8 mouse cellular contexts compared by ENCODE assay signal in genomic region chr4:82065641-82066358, GRCm38 (mm10).
A peak's percentile ranks its signal among the peaks of the same experiment; 100 is the strongest.
DNase-seq lines count a peak whose midpoint lies in the region; ATAC-seq and TF ChIP-seq lines count a peak whose summit lies in the region.
"Had no signal": no experiment of that assay in that cellular context is flagged by ENCODE, and none has a peak within 500 bp of the region (broad histone marks: within the 10 kb centered on the region; RNA-seq: fewer than 3 reads in every experiment).

No protein-coding gene starts in this region.

- peak overlapping the region; percentile 53 for H3K4me2 ChIP-seq in embryonic facial prominence, embryonic 14.5 days (ENCODE audit: low read depth, low read length)
- peak overlapping the region; percentile 38 for H3K4me2 ChIP-seq in lung, embryonic 14.5 days
- H3K4me2 ChIP-seq: stomach, embryonic 15.5 days had no signal

- peak overlapping the region; percentile 49 for H3K9ac ChIP-seq in embryonic facial prominence, embryonic 14.5 days (ENCODE audit: low read depth, low read length)
- H3K9ac ChIP-seq in lung, embryonic 14.5 days: no peak overlapping the region
- H3K9ac ChIP-seq: stomach, embryonic 15.5 days had no signal

- no peaks in the 10 kb centered on the region for H3K9me3 ChIP-seq in embryonic facial prominence, embryonic 14.5 days (ENCODE audit: control insufficient read depth, low read length)
- no peaks in the 10 kb centered on the region for H3K9me3 ChIP-seq in lung, embryonic 14.5 days (ENCODE audit: low read depth, low read length)
- H3K9me3 ChIP-seq: stomach, embryonic 15.5 days had no signal

- TF ChIP-seq CTCF in lung, embryonic 14.5 days (IDR thresholded peaks at IDR 0.05; ENCODE audit: low read depth): no peak
- TF ChIP-seq CTCF in left cerebral cortex, adult 2 months (IDR thresholded peaks at IDR 0.05): no peak

- H3K27ac ChIP-seq in embryonic facial prominence, embryonic 14.5 days (replicated peaks; ENCODE audit: low read depth, low read length): peak overlapping the region; percentile 86
- peak overlapping the region; percentile 55 for H3K27ac ChIP-seq in lung, embryonic 14.5 days (ENCODE audit: low read depth)
- H3K27ac ChIP-seq in left cerebral cortex, adult 2 months: no peak overlapping the region
- H3K27ac ChIP-seq: stomach, embryonic 15.5 days had no signal

- peak; percentile 84 for DNase-seq in cerebellum, adult 9-11 months
- peak; percentile 90 for DNase-seq in embryonic facial prominence, embryonic 14.5 days (ENCODE audit: low spot score)
- DNase-seq in heart, postnatal 14 days: peak; percentile 12 to 38
- peak; percentile 55 for DNase-seq in lung, embryonic 14.5 days
- DNase-seq in layer of hippocampus, adult 9-11 months: no peak
- DNase-seq in left cerebral cortex, adult 2 months (ENCODE audit: extremely low spot score in 1 of 2, low spot score in 2 of 2): no peak
- DNase-seq in adrenal gland, adult 8-10 months: no peak

- H3K4me3 ChIP-seq in embryonic facial prominence, embryonic 14.5 days (ENCODE audit: low read depth, low read length): peak overlapping the region; percentile 22
- no peak overlapping the region for H3K4me3 ChIP-seq in lung, embryonic 14.5 days (ENCODE audit: low read depth, low read length)
- H3K4me3 ChIP-seq in left cerebral cortex, adult 2 months: no peak overlapping the region
- H3K4me3 ChIP-seq: stomach, embryonic 15.5 days had no signal

- 36% methylated on average over 14 of the region's 14 CpGs for whole genome bisulfite sequencing in embryonic facial prominence, embryonic 14.5 days
- 62% methylated on average over 14 of the region's 14 CpGs for WGBS in lung, embryonic 14.5 days

- peaks cover 6% of the 10 kb centered on the region; the same call in 1 of the 2 replicates for H3K4me1 ChIP-seq in embryonic facial prominence, embryonic 14.5 days (ENCODE audit: control insufficient read depth, insufficient read depth, low read length)
- H3K4me1 ChIP-seq in lung, embryonic 14.5 days (ENCODE audit: insufficient read depth): no peaks in the 10 kb centered on the region
- H3K4me1 ChIP-seq: stomach, embryonic 15.5 days had no signal

- no peaks in the 10 kb centered on the region for H3K36me3 ChIP-seq in embryonic facial prominence, embryonic 14.5 days (ENCODE audit: control insufficient read depth, insufficient read depth, low read length)
- H3K36me3 ChIP-seq in lung, embryonic 14.5 days (ENCODE audit: insufficient read depth): no peaks in the 10 kb centered on the region
- H3K36me3 ChIP-seq: stomach, embryonic 15.5 days had no signal

- no peaks in the 10 kb centered on the region for H3K27me3 ChIP-seq in embryonic facial prominence, embryonic 14.5 days (replicated peaks; ENCODE audit: control insufficient read depth, insufficient read depth, low read length)
- no peaks in the 10 kb centered on the region for H3K27me3 ChIP-seq in lung, embryonic 14.5 days (ENCODE audit: insufficient read depth, low read length)
- H3K27me3 ChIP-seq: stomach, embryonic 15.5 days had no signal

- ATAC-seq in embryonic facial prominence, embryonic 14.5 days (ENCODE audit: low read depth): peak; percentile 94
- peak; percentile 85 for ATAC-seq in lung, embryonic 14.5 days (ENCODE audit: insufficient read depth)

- intact Hi-C loops in heart, postnatal 14 days (cut with DNase I): loop anchor here (5.0 kb wide), 3 partner anchors 437 to 488 kb away; no protein-coding TSS in a partner anchor
- intact Hi-C loops in left cerebral cortex, adult 2 months (cut with DNase I): no loop called here

Comparison
In these comparisons a context has a peak if more than half of its experiments do, and no peak if none do; other contexts are left out.
1. DNase-seq: peak in cerebellum, adult 9-11 months (single experiment), embryonic facial prominence, embryonic 14.5 days (single experiment), heart, postnatal 14 days (2 of 2) and lung, embryonic 14.5 days (single experiment); none in layer of hippocampus, adult 9-11 months (single experiment), left cerebral cortex, adult 2 months (0 of 2) and adrenal gland, adult 8-10 months (single experiment).